Mouse (Mus musculus) forebrain, embryonic 13.5 days (tissue): ENCODE measurements at regions not wholly inside any gene's neighbourhood (a gene's known extent, or its start where the extent isn't known, plus 50 kb on each side); places are given as distances from the start of the nearest gene placed in this dataset.

Source experiments
- ATAC-seq: fragments of 200-750 bp; cut with Nextera tagmentation; 2 replicates; pipeline ENCODE4 v1.8.0; 2017
- H3K27ac ChIP-seq: fragments of 300-500 bp; sonication (generic); 2 replicates; pipeline ENCODE4 v1.5.1; 2015; ENCODE audit warnings: inconsistent platforms, mild to moderate bottlenecking, moderate library complexity
- H3K27me3 ChIP-seq: fragments of 300-500 bp; sonication (generic); 2 replicates; pipeline ENCODE4 v1.6.1; 2015; ENCODE audit warnings: mild to moderate bottlenecking, inconsistent platforms
- H3K36me3 ChIP-seq: fragments of 300-500 bp; sonication (generic); 2 replicates; pipeline ENCODE4 v1.6.1; 2015; ENCODE audit warnings: mild to moderate bottlenecking, inconsistent platforms; ENCODE audit not compliant: poor library complexity, severe bottlenecking
- H3K4me1 ChIP-seq: fragments of 300-500 bp; sonication (generic); 2 replicates; pipeline ENCODE4 v1.6.1; 2015; ENCODE audit warnings: inconsistent platforms
- H3K4me2 ChIP-seq: fragments of 300-500 bp; sonication (generic); 2 replicates; pipeline ENCODE4 v1.6.1; 2015; ENCODE audit warnings: inconsistent platforms, mild to moderate bottlenecking, moderate library complexity
- H3K4me3 ChIP-seq: fragments of 300-500 bp; sonication (generic); 2 replicates; pipeline ENCODE4 v1.5.1; 2015; ENCODE audit warnings: mild to moderate bottlenecking, inconsistent platforms
- H3K9ac ChIP-seq: fragments of 300-500 bp; sonication (generic); 2 replicates; pipeline ENCODE4 v1.6.1; 2015; ENCODE audit warnings: mild to moderate bottlenecking, inconsistent platforms
- H3K9me3 ChIP-seq: fragments of 300-500 bp; sonication (generic); replicated peaks from 2 replicates; pipeline ENCODE4 v1.6.1; 2016; ENCODE audit warnings: inconsistent platforms
- WGBS: fragments of 180-500 bp; shearing (Covaris S2); methylation state at CpG from one replicate; pipeline ENCODE4 v1.1.7; 2015; 5-methylcytosine and 5-hydroxymethylcytosine counted together

DNA sequence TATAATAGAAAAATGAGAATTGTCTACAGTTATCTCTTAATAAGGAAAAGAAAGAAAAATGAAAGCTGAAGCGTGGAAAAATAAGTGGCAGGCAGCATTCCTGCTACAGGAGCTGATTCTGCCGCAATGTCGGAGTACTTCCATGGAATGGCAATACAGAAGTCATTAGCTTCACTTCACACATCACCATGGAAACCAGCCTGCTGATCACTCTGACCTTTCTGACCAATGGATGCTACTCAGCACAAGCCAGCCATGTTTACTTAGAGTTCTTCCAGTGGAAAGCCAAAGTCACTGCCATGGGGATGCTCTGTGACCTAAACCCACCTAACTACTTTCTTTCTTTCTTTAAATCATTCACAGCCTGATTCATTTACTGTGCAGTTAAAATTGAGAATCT is 71.6 kb upstream of the Slc35b3 start:
- ATAC-seq: no peak
- no peaks in the 10 kb centered on the region for H3K36me3 ChIP-seq
- H3K4me1 ChIP-seq: no peaks in the 10 kb centered on the region
- no peaks in the 10 kb centered on the region for H3K27me3 ChIP-seq
- H3K9me3 ChIP-seq: no peaks in the 10 kb centered on the region
- WGBS: 84% methylated on average over 3 of the region's 3 CpGs
- H3K4me2 ChIP-seq: no peak overlapping the region
- H3K4me3 ChIP-seq: no peak overlapping the region
- no peak overlapping the region for H3K9ac ChIP-seq
- no peak overlapping the region for H3K27ac ChIP-seq

DNA sequence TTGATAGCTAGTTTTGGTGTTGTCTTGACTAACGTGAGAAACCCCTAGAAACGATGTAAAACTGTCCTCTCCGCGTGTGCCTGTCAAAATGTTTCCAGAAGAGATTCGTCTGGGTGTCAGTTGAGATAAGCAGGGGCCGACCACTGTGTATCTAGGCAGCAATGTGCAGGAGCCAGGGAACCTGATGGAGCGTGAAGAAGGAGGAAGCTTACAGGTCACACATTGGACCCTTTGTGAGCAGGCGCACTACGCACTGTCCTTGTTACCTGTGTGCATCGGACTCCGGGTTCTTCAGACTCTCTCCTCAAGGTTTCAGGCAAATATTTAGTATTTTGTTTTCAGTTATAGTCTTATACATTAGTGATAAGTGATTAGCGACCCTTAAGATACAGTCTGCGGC is 59.5 kb upstream of the Slc35b3 start:
- no peaks in the 10 kb centered on the region for H3K27me3 ChIP-seq
- H3K27ac ChIP-seq: no peak overlapping the region
- no peak overlapping the region for H3K4me3 ChIP-seq
- H3K4me1 ChIP-seq: no peaks in the 10 kb centered on the region
- H3K9me3 ChIP-seq: no peaks in the 10 kb centered on the region
- ATAC-seq: no peak
- no peak overlapping the region for H3K9ac ChIP-seq
- no peaks in the 10 kb centered on the region for H3K36me3 ChIP-seq
- WGBS: 90% methylated on average over 13 of the region's 13 CpGs
- H3K4me2 ChIP-seq: no peak overlapping the region

DNA sequence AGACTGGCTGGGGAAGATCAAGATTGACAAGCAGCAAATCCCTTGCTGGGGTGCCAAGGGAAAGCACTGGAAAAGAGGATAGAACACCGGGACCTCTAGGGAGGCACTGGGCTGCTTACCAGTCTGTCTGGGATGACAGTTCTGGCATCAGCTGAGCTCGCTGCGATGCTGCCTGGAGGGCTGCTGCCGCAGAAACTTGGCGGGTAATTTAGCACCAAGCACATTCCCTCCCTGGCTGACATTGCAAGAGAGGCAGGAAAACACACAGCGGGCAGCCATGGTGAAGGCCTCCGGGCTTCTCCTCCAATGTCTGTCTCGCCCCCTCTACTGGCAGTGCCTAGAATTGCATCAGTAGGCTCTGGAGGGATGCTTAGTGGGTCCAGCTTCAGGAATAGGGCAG is 51.0 kb upstream of the Slc35b3 start:
- Histone ChIP-seq H3K36me3 (no peaks in the 10 kb centered on the region), H3K27ac (no peak overlapping the region), H3K4me3 (no peak overlapping the region), H3K4me1 (peaks cover 4% of the 10 kb centered on the region), H3K27me3 (no peaks in the 10 kb centered on the region), H3K4me2 (peak overlapping the region; percentile 49), H3K9ac (0 out of 2 replicates have a peak overlapping the region, but pooled peaks have one; percentile 28), H3K9me3 (no peaks in the 10 kb centered on the region)
- ATAC-seq: peak; percentile 92
- whole genome bisulfite sequencing: 2% methylated on average over 8 of the region's 8 CpGs
